Mouse (Mus musculus): ENCODE measurements at regions not wholly inside any gene's neighbourhood (a gene's known extent, or its start where the extent isn't known, plus 50 kb on each side); places are given as distances from the start of the nearest gene placed in this dataset.

DNA sequence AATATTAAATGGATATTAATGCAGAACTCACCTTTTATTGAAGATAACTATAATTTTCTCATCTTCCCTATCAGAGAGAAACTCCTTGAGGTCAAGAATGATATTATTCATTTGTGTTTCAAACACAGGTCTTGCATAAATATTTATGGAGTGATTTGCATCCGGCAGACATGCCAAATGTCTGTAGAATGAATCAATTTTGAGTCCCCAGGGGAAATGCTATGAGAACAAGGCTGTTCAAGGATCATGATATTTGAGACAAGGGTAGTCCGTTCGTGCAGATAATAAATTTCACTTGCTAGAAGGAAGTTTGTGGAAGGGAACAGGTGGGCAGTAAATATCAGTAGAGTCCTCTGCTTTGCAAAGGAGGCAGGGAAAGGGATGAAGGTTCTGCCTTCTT lies 141.7 kb upstream of the Apob start:
- H3K9me3 ChIP-seq = 0 out of 2 replicates have a peak, but pooled peaks cover 2% of the 10 kb centered on the region
- TF ChIP-seq GATA1 (IDR thresholded peaks at IDR 0.05; ENCODE audit: borderline replicate concordance, low read length) = no peak
- no peaks in the 10 kb centered on the region for H3K4me1 ChIP-seq
- no peak overlapping the region for H3K4me3 ChIP-seq (replicated peaks)
- no peaks in the 10 kb centered on the region for H3K27me3 ChIP-seq (replicated peaks)
- no peaks in the 10 kb centered on the region for H3K36me3 ChIP-seq (replicated peaks; ENCODE audit: low read length)

DNA sequence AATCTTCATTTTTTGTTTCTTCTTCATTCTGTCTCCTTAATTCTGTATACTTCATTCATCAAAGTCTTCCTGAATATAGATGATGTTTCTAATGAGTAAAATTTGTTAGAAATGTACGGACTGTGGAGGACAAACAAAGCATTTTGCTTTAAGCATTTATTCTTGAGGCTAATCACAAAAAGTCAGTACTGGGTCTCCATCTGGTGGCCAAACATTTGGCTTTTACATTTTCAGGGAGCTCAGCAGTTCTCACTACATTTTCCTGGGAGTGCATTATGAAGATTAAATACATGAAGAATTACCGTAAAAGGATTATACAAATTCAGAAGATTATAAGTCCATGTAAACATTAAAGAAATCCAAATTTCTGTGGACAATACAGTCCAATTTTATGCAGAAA lies 123.6 kb upstream of the Apob start:
- H3K36me3 ChIP-seq (replicated peaks; ENCODE audit: low read length) = no peaks in the 10 kb centered on the region
- no peaks in the 10 kb centered on the region for H3K4me1 ChIP-seq
- H3K27me3 ChIP-seq (replicated peaks) = no peaks in the 10 kb centered on the region
- no peak overlapping the region for H3K4me3 ChIP-seq (replicated peaks)
- TF ChIP-seq FLI1 (IDR thresholded peaks at IDR 0.05; ENCODE audit: low read length) (no peak), GATA1 (IDR thresholded peaks at IDR 0.05; ENCODE audit: borderline replicate concordance, low read length) (no peak)
- H3K9me3 ChIP-seq = no peaks in the 10 kb centered on the region

DNA sequence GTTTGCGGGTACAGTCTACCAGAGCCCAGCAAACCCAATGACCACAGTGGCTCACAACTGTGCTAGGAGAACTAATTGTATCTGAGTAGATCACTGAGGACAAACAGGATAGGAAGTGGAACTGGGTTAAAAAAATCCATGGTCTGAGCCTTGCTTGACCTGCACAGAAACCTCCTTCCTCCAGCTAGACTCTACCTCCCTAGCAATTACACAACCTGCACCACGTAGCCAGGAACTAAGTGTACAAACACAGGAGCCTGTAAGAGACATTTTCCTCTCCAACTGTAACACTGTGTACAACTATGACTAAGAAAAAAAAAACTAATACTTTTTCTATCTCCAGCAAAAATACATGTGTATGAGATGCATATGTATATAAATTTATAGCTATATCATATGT lies 121.8 kb upstream of the Apob start:
- no peak for TF ChIP-seq GATA1 (IDR thresholded peaks at IDR 0.05; ENCODE audit: borderline replicate concordance, low read length)

DNA sequence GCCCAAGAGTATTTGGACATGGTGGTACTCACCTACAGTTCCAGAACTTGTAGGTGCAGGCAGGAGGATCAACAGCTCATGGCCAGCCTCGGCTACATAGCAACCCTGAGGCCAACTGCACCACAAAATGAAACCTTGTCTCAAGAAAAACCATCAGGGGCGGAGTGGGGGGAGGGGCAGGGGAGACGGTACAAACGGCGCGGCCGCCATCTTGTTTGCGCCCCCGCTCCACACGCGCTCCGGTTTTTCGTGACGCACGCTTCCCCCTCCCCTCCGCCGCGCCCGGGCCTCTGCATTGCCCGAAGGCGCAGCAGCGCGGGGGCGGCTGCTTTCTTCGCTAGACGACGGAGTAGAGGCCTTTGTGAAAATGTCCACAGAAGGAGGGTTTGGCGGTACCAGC lies 117.9 kb upstream of the Apob start:
- H3K27me3 ChIP-seq (replicated peaks) = no peaks in the 10 kb centered on the region
- TF ChIP-seq GATA1 (IDR thresholded peaks at IDR 0.05; ENCODE audit: borderline replicate concordance, low read length) (no peak), FLI1 (IDR thresholded peaks at IDR 0.05; ENCODE audit: low read length) (no peak)
- H3K36me3 ChIP-seq (replicated peaks; ENCODE audit: low read length) = no peaks in the 10 kb centered on the region
- no peak overlapping the region for H3K4me3 ChIP-seq (replicated peaks)
- H3K4me1 ChIP-seq = no peaks in the 10 kb centered on the region
- peaks cover 4% of the 10 kb centered on the region; the same call in 1 of the 2 replicates for H3K9me3 ChIP-seq

More for the DNA sequence above, 121.8 kb upstream of the Apob start:
- H3K4me1 ChIP-seq = no peaks in the 10 kb centered on the region
- no peaks in the 10 kb centered on the region for H3K36me3 ChIP-seq (replicated peaks; ENCODE audit: low read length)
- no peaks in the 10 kb centered on the region for H3K27me3 ChIP-seq (replicated peaks)
- peaks cover 4% of the 10 kb centered on the region; the same call in 1 of the 2 replicates for H3K9me3 ChIP-seq
- H3K4me3 ChIP-seq (replicated peaks) = no peak overlapping the region

DNA sequence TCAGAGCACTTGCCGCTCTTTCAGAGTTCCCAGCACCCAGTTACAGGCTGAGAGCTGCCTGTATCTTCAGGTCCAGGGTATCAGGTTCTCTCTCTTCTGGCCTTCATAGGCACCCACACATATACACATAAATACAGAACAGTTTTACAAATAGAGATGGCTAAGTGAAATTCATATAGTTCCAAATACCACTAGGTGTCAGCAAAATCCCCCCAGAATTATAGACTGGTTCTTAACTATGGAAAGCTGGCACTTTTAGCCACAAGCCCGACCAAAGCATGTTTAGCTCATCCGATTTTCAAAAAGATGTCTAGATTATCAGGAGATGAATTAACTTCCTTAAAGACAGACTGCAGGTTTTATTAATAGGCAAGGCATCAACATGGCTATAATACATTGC lies 107.4 kb upstream of the Apob start:
- Histone ChIP-seq H3K9me3 (peaks cover 8% of the 10 kb centered on the region), H3K4me1 (no peaks in the 10 kb centered on the region), H3K27me3 (replicated peaks) (no peaks in the 10 kb centered on the region), H3K4me3 (replicated peaks) (no peak overlapping the region), H3K36me3 (replicated peaks; ENCODE audit: low read length) (no peaks in the 10 kb centered on the region)
- no peak for TF ChIP-seq GATA1 (IDR thresholded peaks at IDR 0.05; ENCODE audit: borderline replicate concordance, low read length)
- no peak for TF ChIP-seq FLI1 (IDR thresholded peaks at IDR 0.05; ENCODE audit: low read length)

DNA sequence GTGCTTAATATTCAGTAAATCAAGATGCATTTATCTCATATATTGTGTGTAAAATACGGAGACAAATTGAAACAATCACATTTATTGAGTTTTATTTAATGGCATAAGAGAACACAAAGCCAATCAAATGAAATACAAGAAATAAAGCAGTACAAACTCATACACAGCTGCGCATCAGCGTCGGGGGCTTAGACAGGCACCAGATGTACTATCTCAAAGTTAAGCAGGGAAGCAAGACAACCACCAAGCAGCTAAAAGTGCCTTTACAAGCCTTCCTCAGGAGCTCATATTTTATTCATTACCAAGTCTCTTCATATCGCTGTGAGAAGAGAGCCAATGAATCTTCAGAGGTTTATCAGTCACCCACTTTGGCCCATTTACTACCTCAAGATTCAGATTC lies 107.0 kb upstream of the Apob start:
- Histone ChIP-seq H3K4me3 (replicated peaks) (no peak overlapping the region), H3K36me3 (replicated peaks; ENCODE audit: low read length) (no peaks in the 10 kb centered on the region), H3K9me3 (peaks cover 6% of the 10 kb centered on the region), H3K4me1 (no peaks in the 10 kb centered on the region), H3K27me3 (replicated peaks) (no peaks in the 10 kb centered on the region)
- TF ChIP-seq FLI1 (IDR thresholded peaks at IDR 0.05; ENCODE audit: low read length) (no peak), GATA1 (IDR thresholded peaks at IDR 0.05; ENCODE audit: borderline replicate concordance, low read length) (no peak)

DNA sequence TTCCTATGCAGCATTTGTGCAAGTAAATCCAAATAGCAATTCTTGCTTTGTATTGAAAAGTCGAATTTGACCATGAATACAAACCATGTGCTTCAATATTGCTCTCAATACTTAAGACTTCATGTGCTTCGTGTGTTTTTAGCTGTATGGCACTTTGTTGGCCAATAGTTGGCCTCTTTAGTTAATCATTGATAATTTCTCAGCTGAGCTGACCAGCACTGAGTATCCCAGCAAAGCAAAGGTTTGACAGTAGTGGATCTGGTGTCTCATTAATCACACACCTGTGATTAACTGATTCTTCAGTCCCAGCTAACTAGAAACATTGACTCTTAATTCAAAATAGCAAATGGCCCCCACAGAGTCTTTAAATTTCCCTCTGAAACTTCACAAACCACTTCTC lies 102.0 kb upstream of the Apob start:
- no peak overlapping the region for H3K4me3 ChIP-seq (replicated peaks)
- H3K36me3 ChIP-seq (replicated peaks; ENCODE audit: low read length) = no peaks in the 10 kb centered on the region
- no peaks in the 10 kb centered on the region for H3K27me3 ChIP-seq (replicated peaks)
- H3K4me1 ChIP-seq = no peaks in the 10 kb centered on the region
- TF ChIP-seq GATA1 (IDR thresholded peaks at IDR 0.05; ENCODE audit: borderline replicate concordance, low read length) (no peak), FLI1 (IDR thresholded peaks at IDR 0.05; ENCODE audit: low read length) (no peak)
- peaks cover 5% of the 10 kb centered on the region for H3K9me3 ChIP-seq

DNA sequence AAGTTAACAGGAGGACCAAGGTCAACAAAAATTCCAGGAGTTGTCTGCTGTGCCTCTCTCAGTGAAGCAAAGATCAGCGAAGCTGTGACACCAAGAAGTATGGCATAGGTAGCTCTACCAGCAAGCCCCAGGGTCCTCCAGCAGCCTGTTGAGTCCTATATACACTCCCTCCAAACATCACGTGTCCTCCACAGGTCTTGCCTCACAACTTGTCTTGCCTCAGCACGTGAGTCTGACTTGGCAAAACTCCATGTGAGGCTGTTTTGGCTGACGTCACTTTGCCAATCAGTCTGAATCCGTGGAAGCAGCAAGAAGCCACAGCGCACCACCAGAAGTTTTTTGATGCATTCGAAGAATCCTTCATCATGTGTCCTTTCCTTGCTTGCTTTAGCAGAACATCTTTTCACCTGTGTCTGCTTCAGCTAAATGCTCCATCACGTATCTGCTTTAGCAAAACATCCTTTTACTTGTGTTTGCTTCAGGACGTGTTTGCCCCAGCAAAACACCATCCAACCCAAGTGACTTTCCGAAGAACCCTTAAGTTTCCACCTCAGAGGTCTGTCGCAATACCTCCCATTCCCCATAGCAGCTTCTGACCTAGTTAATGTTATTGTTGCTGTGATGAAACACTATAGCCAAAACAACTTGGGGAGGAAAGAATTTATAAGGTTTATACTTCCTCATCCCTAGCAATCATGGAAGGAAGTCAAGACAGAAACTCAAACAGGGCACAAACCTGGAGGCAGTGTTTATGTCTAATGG lies 101.0 kb upstream of the Apob start:
- Histone ChIP-seq H3K36me3 (replicated peaks; ENCODE audit: low read length) (no peaks in the 10 kb centered on the region), H3K4me3 (replicated peaks) (peak overlapping the region; percentile 10), H3K9me3 (peaks cover 5% of the 10 kb centered on the region), H3K27me3 (replicated peaks) (no peaks in the 10 kb centered on the region), H3K4me1 (no peaks in the 10 kb centered on the region)
- TF ChIP-seq FLI1 (IDR thresholded peaks at IDR 0.05; ENCODE audit: low read length) (no peak), GATA1 (IDR thresholded peaks at IDR 0.05; ENCODE audit: borderline replicate concordance, low read length) (no peak)

DNA sequence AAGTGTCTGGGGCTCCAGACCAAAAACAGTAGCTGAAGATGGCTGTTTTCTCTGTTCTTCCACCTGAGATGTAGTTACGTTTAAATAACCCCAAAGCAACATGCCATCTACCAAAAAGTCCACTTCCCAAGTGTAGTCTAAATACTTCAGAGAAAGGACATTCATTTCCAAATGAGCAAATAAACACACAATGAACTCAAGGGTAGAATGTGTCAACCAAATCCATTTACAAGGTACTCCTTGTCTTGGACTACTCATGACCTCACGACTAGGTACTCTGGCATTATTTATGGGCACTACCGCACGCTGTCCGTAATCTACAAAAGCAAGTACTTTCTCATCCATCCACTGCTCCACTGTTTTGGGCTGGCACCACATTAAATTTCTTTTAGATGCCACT lies 98.7 kb upstream of the Apob start:
- no peaks in the 10 kb centered on the region for H3K27me3 ChIP-seq (replicated peaks)
- TF ChIP-seq GATA1 (IDR thresholded peaks at IDR 0.05; ENCODE audit: borderline replicate concordance, low read length) = no peak
- no peak for TF ChIP-seq FLI1 (IDR thresholded peaks at IDR 0.05; ENCODE audit: low read length)
- H3K4me1 ChIP-seq = no peaks in the 10 kb centered on the region
- no peaks in the 10 kb centered on the region for H3K36me3 ChIP-seq (replicated peaks; ENCODE audit: low read length)
- peaks cover 5% of the 10 kb centered on the region for H3K9me3 ChIP-seq
- H3K4me3 ChIP-seq (replicated peaks) = no peak overlapping the region

DNA sequence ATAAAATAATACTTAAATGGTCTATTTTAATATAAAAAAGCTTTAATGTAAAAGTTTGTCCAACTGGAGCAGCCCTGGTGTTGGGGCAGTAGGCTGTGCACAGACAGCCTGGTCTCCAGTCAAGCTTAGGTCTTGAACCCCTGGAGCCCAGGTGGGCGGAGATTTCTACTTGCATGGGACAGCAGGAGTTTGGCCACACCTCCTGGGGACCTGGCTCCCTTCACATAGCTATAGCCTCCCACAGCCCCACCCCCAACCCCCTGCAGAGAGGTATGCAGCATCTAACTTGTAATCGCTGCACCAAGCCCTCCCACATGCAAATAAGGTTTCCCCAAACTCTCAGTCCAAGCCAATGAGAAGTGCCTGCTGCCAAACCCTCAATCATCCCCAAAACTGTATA lies 81.3 kb upstream of the Apob start:
- H3K4me3 ChIP-seq (replicated peaks) = no peak overlapping the region
- H3K27me3 ChIP-seq (replicated peaks) = no peaks in the 10 kb centered on the region
- TF ChIP-seq FLI1 (IDR thresholded peaks at IDR 0.05; ENCODE audit: low read length) (no peak), GATA1 (IDR thresholded peaks at IDR 0.05; ENCODE audit: borderline replicate concordance, low read length) (no peak)
- no peaks in the 10 kb centered on the region for H3K4me1 ChIP-seq
- H3K36me3 ChIP-seq (replicated peaks; ENCODE audit: low read length) = no peaks in the 10 kb centered on the region
- H3K9me3 ChIP-seq = peaks cover 6% of the 10 kb centered on the region; the same call in 1 of the 2 replicates

All from megakaryocyte, embryonic 14.5 days (primary cell).